Mouse (Mus musculus) limb, embryonic 11.5 days (tissue): ENCODE results near the gene Flvcr1. TPM values are rescaled to one million over a fixed set of nuclear protein-coding genes. Genes with fewer than 3 reads are reported as not detected.

Source experiments
- ATAC-seq: fragments of 200-750 bp; cut with Nextera tagmentation; 2 replicates; pipeline ENCODE4 v1.8.0; 2017; ENCODE audit warnings: low read depth; ENCODE audit not compliant: insufficient number of reproducible peaks, low FRiP score, low TSS enrichment
- DNase-seq: peaks from one replicate; pipeline ENCODE4 v3.0.0-alpha.2; 2015; ENCODE audit warnings: low spot score
- H3K27ac ChIP-seq: fragments of 300-500 bp; sonication (generic); replicated peaks from 2 replicates; pipeline ENCODE4 v1.5.1; 2014; ENCODE audit warnings: low read depth, mild to moderate bottlenecking, low read length
- H3K27me3 ChIP-seq: fragments of 300-500 bp; sonication (generic); 2 replicates; pipeline ENCODE4 v1.6.1; 2014; ENCODE audit warnings: mild to moderate bottlenecking, low read length, mixed read lengths; ENCODE audit not compliant: control insufficient read depth, insufficient read depth
- H3K36me3 ChIP-seq: fragments of 300-500 bp; sonication (generic); 2 replicates; pipeline ENCODE4 v1.6.1; 2014; ENCODE audit warnings: mild to moderate bottlenecking, low read length, moderate library complexity, mixed read lengths; ENCODE audit not compliant: control insufficient read depth, insufficient read depth
- H3K4me1 ChIP-seq: fragments of 300-500 bp; sonication (generic); 2 replicates; pipeline ENCODE4 v1.6.1; 2014; ENCODE audit warnings: low read length, mixed read lengths; ENCODE audit not compliant: control insufficient read depth, insufficient read depth
- H3K4me2 ChIP-seq: fragments of 300-500 bp; sonication (generic); 2 replicates; pipeline ENCODE4 v1.6.1; 2014; ENCODE audit warnings: low read depth, mild to moderate bottlenecking, moderate library complexity; ENCODE audit not compliant: severe bottlenecking
- H3K4me3 ChIP-seq: fragments of 300-500 bp; sonication (generic); 2 replicates; pipeline ENCODE4 v1.5.1; 2014; ENCODE audit warnings: low read depth, low read length
- H3K9ac ChIP-seq: fragments of 300-500 bp; sonication (generic); 2 replicates; pipeline ENCODE4 v1.6.1; 2014; ENCODE audit warnings: mild to moderate bottlenecking, low read length
- H3K9me3 ChIP-seq: fragments of 300-500 bp; sonication (generic); 2 replicates; pipeline ENCODE4 v1.6.1; 2016; ENCODE audit warnings: low read length; ENCODE audit not compliant: control insufficient read depth
- WGBS: fragments of 180-500 bp; shearing (Covaris S2); extraction: QIAGEN DNeasy Blood & Tissue Kit; methylation state at CpG from one replicate; pipeline ENCODE4 v1.1.7; 2014; 5-methylcytosine and 5-hydroxymethylcytosine counted together
- polyA plus RNA-seq: library from polyadenylated mRNA; unstranded; fragments of >200 nt; fragmentation: Nextera tagmentation; extraction: Ambion mirVana; gene quantifications from 2 replicates; pipeline ENCODE4 v1.2.1, GENCODE M21; 2014

Flvcr1 gene
- polyA plus RNA-seq, 1 experiment from 2014 or later: 7.5 TPM

- Histone ChIP-seq H3K4me1 (peaks cover 6% of the 10 kb centered on the region; the same call in 1 of the 2 replicates), H3K9me3 (no peaks in the 10 kb centered on the region), H3K4me3 (no peak overlapping the region), H3K9ac (no peak overlapping the region), H3K36me3 (peaks cover 13% of the 10 kb centered on the region), H3K27me3 (no peaks in the 10 kb centered on the region), H3K4me2 (no peak overlapping the region), H3K27ac (no peak overlapping the region)
- 83% methylated on average over 4 of the region's 4 CpGs for WGBS
- no peak for ATAC-seq
- DNase-seq: no peak
Measured at GRCm38 (mm10) chr1:191065188-191065587, 39.2 kb upstream of the Flvcr1 start.

- no peak for DNase-seq
- Histone ChIP-seq H3K27ac (no peak overlapping the region), H3K27me3 (no peaks in the 10 kb centered on the region), H3K4me2 (no peak overlapping the region), H3K4me3 (no peak overlapping the region), H3K9ac (no peak overlapping the region), H3K36me3 (peaks cover 9% of the 10 kb centered on the region), H3K9me3 (no peaks in the 10 kb centered on the region), H3K4me1 (peaks cover 6% of the 10 kb centered on the region; the same call in 1 of the 2 replicates)
- no peak for ATAC-seq
- 84% methylated on average over 2 of the region's 2 CpGs for WGBS
Measured at GRCm38 (mm10) chr1:191064535-191064934, 38.6 kb upstream of the Flvcr1 start.

GRCm38 (mm10) chr1:191063700-191064099 lies 37.7 kb upstream of the Flvcr1 start:
- Histone ChIP-seq H3K27ac (no peak overlapping the region), H3K27me3 (no peaks in the 10 kb centered on the region), H3K9me3 (no peaks in the 10 kb centered on the region), H3K4me1 (peaks cover 6% of the 10 kb centered on the region; the same call in 1 of the 2 replicates), H3K4me3 (peak overlapping the region; percentile 98), H3K4me2 (peak overlapping the region; percentile 52), H3K36me3 (peaks cover 3% of the 10 kb centered on the region; the same call in 1 of the 2 replicates), H3K9ac (peak overlapping the region; percentile 87; the same call in 1 of the 2 replicates)
- ATAC-seq (no peak), DNase-seq (no peak)
- 64% methylated on average over 9 of the region's 9 CpGs for WGBS

GRCm38 (mm10) chr1:191062781-191063485 lies 37.0 kb upstream of the Flvcr1 start, which contains the start of the genes Tatdn3 and Nsl1:
TSS of gene Tatdn3 (minus strand) at chr1:191062932.
TSS of gene Nsl1 (plus strand) at chr1:191063012.
- Histone ChIP-seq H3K4me3 (peak within 1 kb of the TSS; percentile 98), H3K36me3 (peaks cover 3% of the 10 kb centered on the region; the same call in 1 of the 2 replicates), H3K4me1 (peaks cover 6% of the 10 kb centered on the region; the same call in 1 of the 2 replicates), H3K9ac (peak within 1 kb of the TSS; percentile 87), H3K9me3 (no peaks in the 10 kb centered on the region), H3K27ac (no peak within 1 kb of the TSS), H3K4me2 (peak within 1 kb of the TSS; percentile 52), H3K27me3 (no peaks in the 10 kb centered on the region)
- peak; percentile 94 for DNase-seq
- under 1% methylated on average over 56 of the region's 56 CpGs for WGBS
- peak; percentile 92 for ATAC-seq

- Histone ChIP-seq H3K27ac (no peak overlapping the region), H3K9me3 (no peaks in the 10 kb centered on the region), H3K4me2 (peak overlapping the region; percentile 52), H3K27me3 (no peaks in the 10 kb centered on the region), H3K4me3 (peak overlapping the region; percentile 98), H3K4me1 (peaks cover 6% of the 10 kb centered on the region; the same call in 1 of the 2 replicates), H3K36me3 (peaks cover 3% of the 10 kb centered on the region; the same call in 1 of the 2 replicates), H3K9ac (peak overlapping the region; percentile 87)
- ATAC-seq (peak; percentile 69; the same call in 1 of the 2 replicates), DNase-seq (no peak)
- 4% methylated on average over 15 of the region's 15 CpGs for WGBS
Measured at GRCm38 (mm10) chr1:191062241-191062780, 36.4 kb upstream of the Flvcr1 start.

- no peak overlapping the region for H3K27ac ChIP-seq
- ATAC-seq (no peak), DNase-seq (no peak)
- no peak overlapping the region for H3K4me2 ChIP-seq
- H3K9me3 ChIP-seq: no peaks in the 10 kb centered on the region
- WGBS: 72% methylated on average over 3 of the region's 3 CpGs
- no peaks in the 10 kb centered on the region for H3K27me3 ChIP-seq
- no peaks in the 10 kb centered on the region for H3K36me3 ChIP-seq
- H3K9ac ChIP-seq: no peak overlapping the region
- H3K4me1 ChIP-seq: no peaks in the 10 kb centered on the region
- no peak overlapping the region for H3K4me3 ChIP-seq
Measured at GRCm38 (mm10) chr1:191057461-191057860, 31.5 kb upstream of the Flvcr1 start.

GRCm38 (mm10) chr1:191055533-191055873 lies 29.5 kb upstream of the Flvcr1 start:
- Histone ChIP-seq H3K27me3 (no peaks in the 10 kb centered on the region), H3K9me3 (no peaks in the 10 kb centered on the region), H3K4me1 (no peaks in the 10 kb centered on the region), H3K4me3 (no peak overlapping the region), H3K4me2 (no peak overlapping the region), H3K27ac (no peak overlapping the region), H3K9ac (no peak overlapping the region), H3K36me3 (no peaks in the 10 kb centered on the region)
- no peak for DNase-seq
- no peak for ATAC-seq
- WGBS: 71% methylated on average over 2 of the region's 2 CpGs

- Histone ChIP-seq H3K27me3 (no peaks in the 10 kb centered on the region), H3K4me1 (no peaks in the 10 kb centered on the region), H3K9me3 (no peaks in the 10 kb centered on the region), H3K4me3 (no peak overlapping the region), H3K9ac (no peak overlapping the region), H3K27ac (no peak overlapping the region), H3K4me2 (no peak overlapping the region), H3K36me3 (no peaks in the 10 kb centered on the region)
- no peak for DNase-seq
- 79% methylated on average over 8 of the region's 8 CpGs for WGBS
- no peak for ATAC-seq
Measured at GRCm38 (mm10) chr1:191054870-191055532, 29.0 kb upstream of the Flvcr1 start.
